12 mouse cellular contexts compared by ENCODE assay signal in genomic region chr11:76569436-76569835, GRCm38 (mm10). TPM values are rescaled to one million over a fixed set of nuclear protein-coding genes. Genes with fewer than 3 reads are reported as not detected.
A peak's percentile ranks its signal among the peaks of the same experiment; 100 is the strongest.
DNase-seq lines count a peak whose midpoint lies in the region; ATAC-seq and TF ChIP-seq lines count a peak whose summit lies in the region.
"Had no signal": no experiment of that assay in that cellular context is flagged by ENCODE, and none has a peak within 500 bp of the region (broad histone marks: within the 10 kb centered on the region; RNA-seq: fewer than 3 reads in every experiment).

No protein-coding gene starts in this region.

- H3K27ac ChIP-seq in kidney, embryonic 16.5 days (ENCODE audit: low read length) = no peak overlapping the region
- no peak overlapping the region for H3K27ac ChIP-seq in kidney, adult 2 months (ENCODE audit: insufficient read depth, low read depth, low read length)
- no peak overlapping the region for H3K27ac ChIP-seq in embryonic facial prominence, embryonic 15.5 days (replicated peaks)
- 0 out of 2 replicates have a peak overlapping the region, but pooled peaks have one; percentile 93 for H3K27ac ChIP-seq in limb, embryonic 10.5 days
- H3K27ac ChIP-seq in olfactory bulb, adult 2 months (ENCODE audit: insufficient read depth, low read depth, low read length) = peak overlapping the region; percentile 41
- H3K27ac ChIP-seq in thymus, adult 2 months (ENCODE audit: control insufficient read depth, insufficient read depth, low read length) = no peak overlapping the region
- H3K27ac ChIP-seq: macrophage had no signal

- H3K27me3 ChIP-seq in kidney, embryonic 16.5 days (ENCODE audit: insufficient read depth, low read length) = no peaks in the 10 kb centered on the region
- H3K27me3 ChIP-seq in kidney, adult 2 months (replicated peaks; ENCODE audit: control insufficient read depth, insufficient read depth, low read length) = no peaks in the 10 kb centered on the region
- H3K27me3 ChIP-seq in embryonic facial prominence, embryonic 15.5 days = no peaks in the 10 kb centered on the region
- peaks cover 33% of the 10 kb centered on the region for H3K27me3 ChIP-seq in limb, embryonic 10.5 days (ENCODE audit: low read depth, poor library complexity, severe bottlenecking)
- peaks cover 15% of the 10 kb centered on the region for H3K27me3 ChIP-seq in thymus, adult 2 months (ENCODE audit: control insufficient read depth, insufficient read depth, low read length)

- H3K36me3 ChIP-seq in kidney, embryonic 16.5 days (ENCODE audit: insufficient read depth, low read length) = no peaks in the 10 kb centered on the region
- no peaks in the 10 kb centered on the region for H3K36me3 ChIP-seq in kidney, adult 2 months (ENCODE audit: control insufficient read depth, insufficient read depth, low read length)
- no peaks in the 10 kb centered on the region for H3K36me3 ChIP-seq in embryonic facial prominence, embryonic 15.5 days
- H3K36me3 ChIP-seq in limb, embryonic 10.5 days = 0 out of 2 replicates have a peak, but pooled peaks cover 2% of the 10 kb centered on the region
- no peaks in the 10 kb centered on the region for H3K36me3 ChIP-seq in thymus, adult 2 months (ENCODE audit: control insufficient read depth, insufficient read depth, low read length)

- peaks cover 45% of the 10 kb centered on the region for H3K4me1 ChIP-seq in kidney, embryonic 16.5 days (ENCODE audit: insufficient read depth, low read length)
- H3K4me1 ChIP-seq in kidney, adult 2 months (ENCODE audit: control insufficient read depth, insufficient read depth, low read length) = no peaks in the 10 kb centered on the region
- H3K4me1 ChIP-seq in embryonic facial prominence, embryonic 15.5 days = peaks cover 52% of the 10 kb centered on the region
- H3K4me1 ChIP-seq in limb, embryonic 10.5 days = peaks cover 58% of the 10 kb centered on the region
- peaks cover 26% of the 10 kb centered on the region for H3K4me1 ChIP-seq in olfactory bulb, adult 2 months (ENCODE audit: control insufficient read depth, insufficient read depth, low read length)
- peaks cover 10% of the 10 kb centered on the region for H3K4me1 ChIP-seq in thymus, adult 2 months (replicated peaks; ENCODE audit: control insufficient read depth, insufficient read depth, low read length)

- H3K9me3 ChIP-seq in kidney, embryonic 16.5 days (ENCODE audit: low read length) = no peaks in the 10 kb centered on the region
- H3K9me3 ChIP-seq in embryonic facial prominence, embryonic 15.5 days (replicated peaks) = no peaks in the 10 kb centered on the region
- H3K9me3 ChIP-seq in limb, embryonic 10.5 days (replicated peaks) = no peaks in the 10 kb centered on the region

- no peak for ATAC-seq in kidney, embryonic 16.5 days (ENCODE audit: low FRiP score, low TSS enrichment)
- no peak for ATAC-seq in embryonic facial prominence, embryonic 15.5 days (ENCODE audit: insufficient number of reproducible peaks, low FRiP score, low TSS enrichment, low read depth)

- H3K9ac ChIP-seq in kidney, embryonic 16.5 days (replicated peaks; ENCODE audit: low read length) = peak overlapping the region; percentile 85
- H3K9ac ChIP-seq in embryonic facial prominence, embryonic 15.5 days = no peak overlapping the region

- no peak for TF ChIP-seq POLR2A in kidney, adult 2 months (IDR thresholded peaks at IDR 0.05; ENCODE audit: low read depth, low read length)
- no peak for TF ChIP-seq POLR2A in olfactory bulb, adult 2 months (IDR thresholded peaks at IDR 0.05; ENCODE audit: insufficient read depth, low read depth, low read length)
- no peak for TF ChIP-seq POLR2A in thymus, adult 2 months (IDR thresholded peaks at IDR 0.05; ENCODE audit: control insufficient read depth, extremely low read depth, insufficient read depth, low read length, poor library complexity)

- WGBS in kidney, embryonic 16.5 days = 49% methylated on average over 3 of the region's 3 CpGs
- WGBS in kidney, adult 2 months = 74% methylated on average over 3 of the region's 3 CpGs
- WGBS in embryonic facial prominence, embryonic 15.5 days = 46% methylated on average over 3 of the region's 3 CpGs
- WGBS in limb, embryonic 10.5 days = 43% methylated on average over 3 of the region's 3 CpGs
- 40% methylated on average over 3 of the region's 3 CpGs for WGBS in olfactory bulb, adult 2 months
- whole genome bisulfite sequencing in thymus, adult 2 months = 88% methylated on average over 3 of the region's 3 CpGs

- H3K4me3 ChIP-seq in kidney, embryonic 16.5 days (ENCODE audit: low read length) = no peak overlapping the region
- H3K4me3 ChIP-seq in kidney, adult 2 months (ENCODE audit: insufficient read depth, low read depth, low read length) = no peak overlapping the region
- H3K4me3 ChIP-seq in embryonic facial prominence, embryonic 15.5 days (replicated peaks) = no peak overlapping the region; the same call in 1 of the 2 replicates
- peak overlapping the region; percentile 86 for H3K4me3 ChIP-seq in limb, embryonic 10.5 days
- peak overlapping the region; percentile 92 for H3K4me3 ChIP-seq in olfactory bulb, adult 2 months (ENCODE audit: insufficient read depth, low read depth, low read length)
- H3K4me3 ChIP-seq in thymus, adult 2 months (ENCODE audit: control insufficient read depth, insufficient read depth, low read length) = no peak overlapping the region

- intact Hi-C loops in gastrocnemius, postnatal 14 days (cut with DNase I; ENCODE audit: low total_unique reads) = no loop called here

- no peak for TF ChIP-seq CTCF in kidney, adult 2 months (conservative IDR thresholded peaks at IDR 0.05; ENCODE audit: insufficient read depth, insufficient read length, low read depth, low read length)
- no peak for TF ChIP-seq CTCF in olfactory bulb, adult 2 months (IDR thresholded peaks at IDR 0.05; ENCODE audit: insufficient read depth, low read depth, low read length)
- TF ChIP-seq CTCF in thymus, adult 2 months (IDR thresholded peaks at IDR 0.05; ENCODE audit: borderline replicate concordance, control insufficient read depth, extremely low read depth, insufficient read depth, low read length, poor library complexity) = no peak

- DNase-seq in kidney, adult 2 months = no peak
- no peak for DNase-seq in limb, embryonic 10.5 days (ENCODE audit: low spot score)
- no peak for DNase-seq in thymus, adult 2 months
- no peak for DNase-seq in spleen, postnatal 36 days (ENCODE audit: low spot score in 2 of 2)
- no peak for DNase-seq in gastrocnemius, postnatal 14 days
- DNase-seq: cerebellum, adult 2 months; heart, postnatal 10 days; thymus, postnatal 25 days had no signal

- peak overlapping the region; percentile 94 for H3K4me2 ChIP-seq in kidney, embryonic 16.5 days (replicated peaks; ENCODE audit: low read depth, low read length)
- H3K4me2 ChIP-seq in embryonic facial prominence, embryonic 15.5 days (replicated peaks) = peak overlapping the region; percentile 91

RNA-seq across cellular contexts. Expression of gene Abr, which starts 52.7 kb away (rescaled TPM):
- polyA plus RNA-seq in kidney, embryonic 16.5 days (2015; fragmentation: Nextera tagmentation; extraction: Ambion mirVana) = 40.4 and 41.0 TPM in 2 replicates
- polyA plus RNA-seq in kidney, adult 2 months (2012; rRNA removed) = 33.2 and 40.8 TPM in 2 replicates
- 41.1 and 42.6 TPM in 2 replicates for polyA plus RNA-seq in embryonic facial prominence, embryonic 15.5 days (2015; fragmentation: Nextera tagmentation; extraction: Ambion mirVana)
- 44.7 and 53.7 TPM in 2 replicates for polyA plus RNA-seq in limb, embryonic 10.5 days (2016; fragmentation: Nextera tagmentation; extraction: Ambion mirVana)
- polyA plus RNA-seq in olfactory bulb, adult 2 months (2012; ENCODE audit: insufficient read depth, insufficient read length, low replicate concordance, missing spikeins) = 133 and 244 TPM in 2 replicates
- 75.0 and 79.8 TPM in 2 replicates for polyA plus RNA-seq in thymus, adult 2 months (2012; rRNA removed)
- 10 to 100 TPM; 15.4 to 18.2 TPM for total RNA-seq in gastrocnemius, postnatal 14 days (2021)

Comparison
In these comparisons a context has a peak if more than half of its experiments do, and no peak if none do; other contexts are left out.
1. H3K27ac ChIP-seq: peak in limb, embryonic 10.5 days (single experiment) and olfactory bulb, adult 2 months (single experiment); none in kidney, embryonic 16.5 days (single experiment), kidney, adult 2 months (single experiment), embryonic facial prominence, embryonic 15.5 days (single experiment) and thymus, adult 2 months (single experiment).
2. H3K4me3 ChIP-seq: peak in limb, embryonic 10.5 days (single experiment) and olfactory bulb, adult 2 months (single experiment); none in kidney, embryonic 16.5 days (single experiment), kidney, adult 2 months (single experiment), embryonic facial prominence, embryonic 15.5 days (single experiment) and thymus, adult 2 months (single experiment).